Mouse (Mus musculus) heart, embryonic 14.5 days (tissue): Measurements from ENCODE around the gene Thoc7. TPM values are rescaled to one million over a fixed set of nuclear protein-coding genes. Genes with fewer than 3 reads are reported as not detected.

Source experiments
- ATAC-seq: fragments of 200-750 bp; cut with Nextera tagmentation; 2 replicates; pipeline ENCODE4 v1.8.0; 2017; ENCODE audit warnings: low read depth, moderate TSS enrichment; ENCODE audit not compliant: insufficient number of reproducible peaks, insufficient read depth, low FRiP score
- H3K27ac ChIP-seq, 2 experiments: fragments of 200-500 bp in 1 of 2; fragments of 300-500 bp in 1 of 2; sonication (generic) in 1 of 2; replicated peaks in 1 of 2; 2 replicates each; pipeline ENCODE4 v1.5.1; 2012 to 2014; ENCODE audit warnings: low read depth in 2 of 2, low read length in 2 of 2, control low read depth in 1 of 2, mild to moderate bottlenecking in 1 of 2, mixed read lengths in 1 of 2; ENCODE audit not compliant: control insufficient read depth in 1 of 2, insufficient read depth in 1 of 2
- H3K27me3 ChIP-seq: fragments of 300-500 bp; sonication (generic); 2 replicates; pipeline ENCODE4 v1.6.1; 2014; ENCODE audit warnings: mild to moderate bottlenecking, low read length, control low read depth; ENCODE audit not compliant: control insufficient read depth, insufficient read depth
- H3K36me3 ChIP-seq: fragments of 300-500 bp; sonication (generic); 2 replicates; pipeline ENCODE4 v1.6.1; 2014; ENCODE audit warnings: mild to moderate bottlenecking, control low read depth, low read length, mixed read lengths; ENCODE audit not compliant: control insufficient read depth, insufficient read depth
- H3K4me1 ChIP-seq, 2 experiments: fragments of 200-500 bp in 1 of 2; fragments of 300-500 bp in 1 of 2; sonication (generic) in 1 of 2; 2 replicates each; pipeline ENCODE4 v1.6.1; 2012 to 2014; ENCODE audit warnings: low read length in 2 of 2, control low read depth in 1 of 2, mixed read lengths in 1 of 2; ENCODE audit not compliant: control insufficient read depth in 2 of 2, insufficient read depth in 2 of 2
- H3K4me2 ChIP-seq: fragments of 300-500 bp; sonication (generic); 2 replicates; pipeline ENCODE4 v1.6.1; 2014; ENCODE audit warnings: mild to moderate bottlenecking, low read length
- H3K4me3 ChIP-seq, 2 experiments: fragments of 200-500 bp in 1 of 2; fragments of 300-500 bp in 1 of 2; sonication (generic) in 1 of 2; 2 replicates each; pipeline ENCODE4 v1.5.1; 2012 to 2014; ENCODE audit warnings: low read length in 2 of 2, mild to moderate bottlenecking in 2 of 2, control low read depth in 1 of 2, low read depth in 1 of 2, moderate library complexity in 1 of 2; ENCODE audit not compliant: control insufficient read depth in 1 of 2, insufficient read depth in 1 of 2
- H3K9ac ChIP-seq: fragments of 300-500 bp; sonication (generic); 2 replicates; pipeline ENCODE4 v1.6.1; 2014; ENCODE audit warnings: mild to moderate bottlenecking, low read length
- H3K9me3 ChIP-seq: fragments of 300-500 bp; sonication (generic); 2 replicates; pipeline ENCODE4 v1.6.1; 2016; ENCODE audit warnings: low read length, control low read depth; ENCODE audit not compliant: control insufficient read depth
- WGBS: fragments of 180-500 bp; shearing (Covaris S2); extraction: QIAGEN DNeasy Blood & Tissue Kit; methylation state at CpG from one replicate; pipeline ENCODE4 v1.1.7; 2014; 5-methylcytosine and 5-hydroxymethylcytosine counted together
- polyA plus RNA-seq: library from polyadenylated mRNA; unstranded; fragments of >200 nt; fragmentation: Nextera tagmentation; extraction: Ambion mirVana; gene quantifications from 2 replicates; pipeline ENCODE4 v1.2.1, GENCODE M21; 2014

The Thoc7 gene
- polyA plus RNA-seq, 1 experiment from 2014 or later = 186 TPM

DNA sequence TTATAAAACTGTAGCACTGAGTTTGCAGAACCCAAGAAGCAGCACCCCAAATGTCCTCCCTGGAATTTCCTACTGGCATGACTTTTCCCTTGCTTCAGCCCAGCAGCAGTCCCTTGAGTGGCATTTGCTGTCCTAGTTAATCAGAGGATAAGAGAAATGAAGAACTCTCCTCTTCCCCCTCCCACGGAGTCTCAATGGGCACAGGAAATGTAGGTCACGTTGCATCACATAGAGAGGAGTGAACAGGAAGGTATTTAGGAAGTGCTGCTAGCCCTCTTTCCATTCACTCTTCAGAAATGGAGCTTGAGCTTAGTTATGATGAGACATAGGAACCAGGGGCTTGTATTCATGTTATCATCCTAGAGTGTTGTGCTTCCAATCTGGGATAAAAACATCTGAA lies 19.6 kb upstream of the Thoc7 start:
- no peak for ATAC-seq
- no peak overlapping the region for H3K27ac ChIP-seq
- 34% methylated on average over 2 of the region's 2 CpGs for WGBS

DNA sequence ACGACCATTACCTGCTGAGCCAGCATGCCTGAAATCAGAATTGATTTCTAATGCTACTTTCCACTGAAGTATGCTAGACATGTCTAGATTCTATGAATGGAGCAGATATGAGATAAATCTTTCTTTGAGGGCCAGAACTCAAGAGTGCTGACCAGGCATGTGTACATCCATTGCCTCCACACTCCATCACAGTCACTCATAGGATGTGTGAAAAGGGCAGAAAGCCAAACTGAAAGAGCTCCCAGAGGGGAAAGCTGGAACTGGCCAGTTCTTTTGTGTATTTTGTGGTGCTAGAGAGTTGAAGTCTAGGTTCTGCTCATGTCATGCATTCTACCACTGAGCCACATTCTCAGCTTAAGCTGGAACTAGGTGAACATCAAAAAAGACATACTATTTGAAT lies 15.8 kb upstream of the Thoc7 start:
- H3K4me2 ChIP-seq = no peak overlapping the region
- 66% methylated on average over 1 of the region's 1 CpGs for WGBS
- no peaks in the 10 kb centered on the region for H3K36me3 ChIP-seq
- no peak overlapping the region for H3K27ac ChIP-seq
- H3K4me1 ChIP-seq = 0 out of 4 replicates have a peak, but pooled peaks cover 0 to 3% of the 10 kb centered on the region in 2 experiments
- no peak overlapping the region for H3K9ac ChIP-seq
- H3K27me3 ChIP-seq = peaks cover 7% of the 10 kb centered on the region
- no peak for ATAC-seq
- no peak overlapping the region for H3K4me3 ChIP-seq
- H3K9me3 ChIP-seq = no peaks in the 10 kb centered on the region

More for the DNA sequence above, 19.6 kb upstream of the Thoc7 start:
- 0 out of 4 replicates have a peak, but pooled peaks cover 0 to 3% of the 10 kb centered on the region in 2 experiments for H3K4me1 ChIP-seq
- H3K9ac ChIP-seq = no peak overlapping the region
- H3K4me3 ChIP-seq = no peak overlapping the region
- H3K9me3 ChIP-seq = no peaks in the 10 kb centered on the region
- peaks cover 3% of the 10 kb centered on the region; the same call in 1 of the 2 replicates for H3K27me3 ChIP-seq
- H3K36me3 ChIP-seq = no peaks in the 10 kb centered on the region
- H3K4me2 ChIP-seq = no peak overlapping the region

GRCm38 (mm10) chr14:13971644-13972234 lies 10.1 kb upstream of the Thoc7 start:
- WGBS = 46% methylated on average over 6 of the region's 6 CpGs
- Histone ChIP-seq H3K4me3 (no peak overlapping the region), H3K4me1 (peaks cover 0 to 2% of the 10 kb centered on the region in 2 experiments; a peak in 1 of 4 replicates), H3K36me3 (no peaks in the 10 kb centered on the region), H3K9me3 (no peaks in the 10 kb centered on the region), H3K27me3 (peaks cover 9% of the 10 kb centered on the region), H3K9ac (no peak overlapping the region), H3K4me2 (no peak overlapping the region), H3K27ac (no peak overlapping the region)
- ATAC-seq = no peak

GRCm38 (mm10) chr14:13970513-13970912 lies 8.9 kb upstream of the Thoc7 start:
- 90% methylated on average over 3 of the region's 3 CpGs for WGBS
- Histone ChIP-seq H3K4me2 (no peak overlapping the region), H3K4me3 (no peak overlapping the region), H3K4me1 (peaks cover 0 to 2% of the 10 kb centered on the region in 2 experiments; a peak in 2 of 4 replicates), H3K36me3 (no peaks in the 10 kb centered on the region), H3K9ac (no peak overlapping the region), H3K27me3 (peaks cover 11% of the 10 kb centered on the region), H3K27ac (no peak overlapping the region), H3K9me3 (no peaks in the 10 kb centered on the region)
- ATAC-seq = no peak

DNA sequence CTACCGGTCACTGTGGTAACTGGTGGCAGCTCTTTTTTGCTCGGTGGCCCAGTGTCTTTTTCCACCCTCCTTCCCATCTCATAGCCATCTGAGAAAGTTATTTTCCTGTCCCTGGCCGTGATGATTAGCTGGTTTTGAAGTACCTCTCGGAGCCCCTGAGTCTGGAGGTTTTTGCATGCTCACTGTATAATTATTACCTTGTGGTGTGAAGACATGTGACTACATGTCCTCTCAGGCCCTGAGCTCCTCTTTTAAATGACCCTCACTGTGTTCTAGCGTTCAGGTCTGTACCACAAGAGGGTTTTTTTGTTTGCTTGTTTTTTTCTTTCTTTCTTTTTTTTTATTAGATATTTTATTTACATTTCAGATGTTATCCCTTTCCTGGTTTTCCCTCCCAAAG lies 6.8 kb upstream of the Thoc7 start:
- no peak for ATAC-seq
- Histone ChIP-seq H3K27me3 (peaks cover 11% of the 10 kb centered on the region), H3K4me3 (no peak overlapping the region), H3K27ac (no peak overlapping the region), H3K36me3 (no peaks in the 10 kb centered on the region), H3K4me1 (peaks cover 0 to 2% of the 10 kb centered on the region in 2 experiments; a peak in 2 of 4 replicates), H3K4me2 (no peak overlapping the region), H3K9ac (no peak overlapping the region), H3K9me3 (no peaks in the 10 kb centered on the region)
- 78% methylated on average over 5 of the region's 5 CpGs for WGBS

GRCm38 (mm10) chr14:13967607-13968006 lies 6.0 kb upstream of the Thoc7 start:
- Histone ChIP-seq H3K9ac (no peak overlapping the region), H3K9me3 (no peaks in the 10 kb centered on the region), H3K27ac (no peak overlapping the region), H3K4me3 (no peak overlapping the region), H3K4me2 (no peak overlapping the region), H3K27me3 (peaks cover 7% of the 10 kb centered on the region), H3K4me1 (peaks cover 0 to 2% of the 10 kb centered on the region in 2 experiments; a peak in 2 of 4 replicates), H3K36me3 (no peaks in the 10 kb centered on the region)
- WGBS = 33% methylated on average over 1 of the region's 1 CpGs
- ATAC-seq = no peak

GRCm38 (mm10) chr14:13963527-13963926 lies 1.9 kb upstream of the Thoc7 start:
- no peak for ATAC-seq
- H3K4me2 ChIP-seq = no peak overlapping the region
- 63% methylated on average over 1 of the region's 1 CpGs for WGBS
- peaks cover 3% of the 10 kb centered on the region; the same call in 1 of the 2 replicates for H3K27me3 ChIP-seq
- no peaks in the 10 kb centered on the region for H3K9me3 ChIP-seq
- H3K36me3 ChIP-seq = no peaks in the 10 kb centered on the region
- H3K27ac ChIP-seq = no peak overlapping the region
- H3K4me1 ChIP-seq = peaks cover 2 to 7% of the 10 kb centered on the region in 2 experiments; a peak in 3 of 4 replicates
- no peak overlapping the region for H3K4me3 ChIP-seq
- H3K9ac ChIP-seq = no peak overlapping the region

DNA sequence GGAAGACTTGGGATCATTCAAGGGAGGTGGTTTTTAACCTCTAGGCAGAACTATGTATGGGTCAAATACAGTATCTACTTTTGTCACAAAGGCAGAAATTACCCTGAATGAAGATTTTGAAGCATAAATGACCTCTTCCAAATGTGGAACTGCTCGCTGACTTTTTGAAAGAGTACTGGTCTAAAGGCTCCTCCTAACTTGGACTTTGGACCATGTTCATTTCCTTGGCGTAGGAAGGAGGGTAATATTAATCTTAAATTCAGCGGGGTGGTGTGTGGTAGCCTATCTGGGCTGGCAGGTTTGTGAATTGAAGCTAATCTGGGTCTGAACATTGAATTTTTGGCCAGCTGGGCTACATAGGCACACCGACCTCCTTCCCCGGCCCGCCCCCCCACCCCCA lies 824 bp upstream of the Thoc7 start:
- no peak for ATAC-seq
- Histone ChIP-seq H3K27me3 (peaks cover 3% of the 10 kb centered on the region; the same call in 1 of the 2 replicates), H3K36me3 (no peaks in the 10 kb centered on the region), H3K9ac (no peak overlapping the region), H3K27ac (no peak overlapping the region), H3K4me1 (peaks cover 4 to 16% of the 10 kb centered on the region in 2 experiments), H3K9me3 (no peaks in the 10 kb centered on the region), H3K4me3 (no peak overlapping the region), H3K4me2 (no peak overlapping the region)
- WGBS = 83% methylated on average over 6 of the region's 6 CpGs
